Mouse (Mus musculus): ENCODE measurements around the gene Gm12355.
A peak's percentile ranks its signal among the peaks of the same experiment; 100 is the strongest.

Gene Gm12355

DNA sequence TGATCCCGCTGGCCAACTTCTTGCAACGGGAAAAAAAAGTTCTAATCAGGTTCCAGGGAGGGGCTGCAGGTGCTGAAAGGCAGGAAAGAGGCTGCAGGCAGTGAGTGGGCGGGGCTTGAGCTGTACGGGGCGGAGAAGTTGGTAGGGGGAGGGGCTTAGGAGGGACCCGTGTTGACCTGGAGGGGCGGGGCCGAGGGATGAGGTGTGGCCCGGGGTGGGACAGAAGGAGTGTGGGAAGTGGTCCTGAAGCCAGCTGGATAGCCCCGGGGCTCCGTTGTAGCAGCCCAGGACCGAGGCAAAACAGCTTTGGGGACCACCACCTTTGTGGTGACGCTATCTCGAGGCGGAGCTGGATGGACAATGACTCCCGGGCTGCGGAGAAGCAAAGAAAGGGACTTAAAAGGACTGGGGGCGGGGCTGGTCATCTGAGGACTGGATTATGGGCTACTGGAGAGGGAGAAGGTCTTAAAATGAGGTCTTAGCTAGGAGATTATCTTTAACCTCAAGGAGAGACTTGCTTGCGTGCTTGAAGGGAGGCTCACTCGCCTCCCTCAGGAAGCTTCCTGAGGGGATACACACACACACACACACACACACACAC is 23.3 kb downstream of the Gm12355 start:
- no peak for DNase-seq

DNA sequence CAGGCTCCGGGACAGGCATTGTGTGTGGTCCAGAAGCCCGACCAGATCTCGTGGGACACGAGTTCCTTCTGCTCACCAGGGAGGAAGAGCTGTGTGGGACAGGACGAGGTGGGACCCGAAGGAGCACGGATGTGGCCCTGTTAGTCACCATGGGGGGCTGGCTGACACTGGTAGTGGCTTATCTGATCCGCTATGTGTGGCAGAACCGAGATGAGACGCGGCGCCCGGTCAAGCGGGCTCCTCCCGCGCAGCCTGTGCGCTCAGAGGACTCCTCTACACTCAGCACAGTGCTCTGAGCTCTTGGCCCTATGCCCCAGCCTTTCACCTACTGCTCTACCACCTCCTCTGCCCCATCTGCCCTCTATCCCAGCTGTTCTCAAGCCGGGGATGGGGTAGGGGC is 26.2 kb downstream of the Gm12355 start:
- DNase-seq = no peak

- peak; percentile 11 for DNase-seq
Observed at GRCm38 (mm10) chr11:98598851-98599290, 26.6 kb downstream of the Gm12355 start.

GRCm38 (mm10) chr11:98597991-98598390 is 27.5 kb downstream of the Gm12355 start, which contains the start of gene Lrrc3c:
Gene Lrrc3c (plus strand): TSS chr11:98598291.
- no peak for DNase-seq

DNA sequence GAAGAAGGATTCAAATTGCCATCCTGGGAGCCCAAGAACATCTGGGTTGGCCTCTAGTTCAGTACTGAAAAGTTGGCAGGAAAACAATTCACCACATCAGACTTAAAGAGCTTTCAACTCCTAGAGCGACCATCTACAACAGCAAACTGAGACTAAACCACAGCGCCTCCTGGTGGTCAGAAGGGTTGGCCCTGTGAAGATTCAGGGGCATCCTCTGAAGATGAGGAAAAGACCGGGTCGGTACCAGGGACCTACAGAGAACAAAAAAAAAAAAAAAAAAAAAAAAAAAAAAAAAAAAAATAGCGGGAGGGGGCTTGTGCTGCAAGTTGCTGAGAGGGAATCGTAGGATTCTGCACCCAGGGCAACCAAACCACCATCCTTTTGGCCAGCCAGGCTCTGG is 28.1 kb downstream of the Gm12355 start:
- peak; percentile 43 for DNase-seq

- DNase-seq = no peak
Observed at GRCm38 (mm10) chr11:98595955-98596354, 29.5 kb downstream of the Gm12355 start.

DNA sequence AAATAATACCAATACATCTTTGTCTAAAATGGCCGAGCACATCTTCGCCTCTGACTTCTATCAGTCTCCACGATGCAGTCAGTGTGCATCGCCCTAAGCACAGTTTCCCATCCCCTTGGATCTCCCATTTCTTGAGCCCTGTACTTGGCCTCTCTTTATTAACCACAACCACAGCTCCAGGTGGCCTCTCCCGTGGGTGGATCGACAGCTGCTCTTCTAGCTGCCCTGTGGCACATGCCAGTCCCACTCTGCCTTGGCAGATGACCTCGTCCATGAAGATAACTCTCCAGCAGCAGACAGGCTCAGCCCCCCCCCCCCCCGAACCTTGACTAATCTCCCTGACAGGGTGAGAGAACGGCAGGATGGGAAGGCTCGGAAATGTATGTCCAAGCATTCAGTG is 30.0 kb downstream of the Gm12355 start:
- DNase-seq = no peak

GRCm38 (mm10) chr11:98595021-98595420 is 30.4 kb downstream of the Gm12355 start:
- no peak for DNase-seq

DNA sequence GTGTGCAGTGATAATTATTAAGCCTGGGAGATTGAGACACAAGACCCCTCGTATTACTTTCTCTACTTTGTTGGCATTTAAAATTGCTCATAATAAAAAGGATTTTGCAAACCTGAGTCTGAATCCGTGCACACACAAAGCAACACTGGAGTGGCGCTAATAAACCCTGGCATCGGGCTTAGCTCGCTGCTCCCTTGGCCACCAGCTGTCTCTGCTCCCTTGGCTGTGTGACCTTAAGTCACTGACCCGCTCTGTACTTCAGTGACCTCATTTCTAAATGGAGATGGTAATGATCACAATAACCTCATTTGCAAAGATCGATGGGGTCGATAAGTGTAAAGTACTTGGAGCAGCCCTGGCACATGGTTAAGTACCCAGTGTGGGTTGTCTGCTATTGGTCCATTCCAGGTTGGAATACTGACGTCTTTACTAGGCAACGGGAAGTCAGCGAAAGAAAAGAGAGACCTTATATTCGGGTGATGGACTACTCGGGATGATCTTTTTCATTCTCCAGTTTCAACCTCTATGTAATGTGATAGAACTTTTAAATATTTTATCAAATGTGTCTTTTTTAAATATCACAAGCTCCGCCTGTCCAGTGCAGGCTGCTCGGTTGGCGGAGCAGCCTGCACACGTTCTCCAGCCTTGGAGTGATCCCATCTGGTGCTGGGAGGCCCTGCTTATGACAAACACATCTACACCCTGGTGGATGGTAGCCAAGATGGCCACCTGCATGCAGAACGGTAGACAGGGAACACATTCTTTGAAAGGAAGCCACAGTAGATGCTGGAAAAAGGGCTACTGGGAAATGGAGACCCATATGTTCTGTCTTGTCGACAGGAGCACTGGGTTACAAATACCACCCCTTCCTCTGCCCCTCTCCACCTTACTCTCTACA is 34.7 kb downstream of the Gm12355 start:
- DNase-seq = peak; percentile 7

DNA sequence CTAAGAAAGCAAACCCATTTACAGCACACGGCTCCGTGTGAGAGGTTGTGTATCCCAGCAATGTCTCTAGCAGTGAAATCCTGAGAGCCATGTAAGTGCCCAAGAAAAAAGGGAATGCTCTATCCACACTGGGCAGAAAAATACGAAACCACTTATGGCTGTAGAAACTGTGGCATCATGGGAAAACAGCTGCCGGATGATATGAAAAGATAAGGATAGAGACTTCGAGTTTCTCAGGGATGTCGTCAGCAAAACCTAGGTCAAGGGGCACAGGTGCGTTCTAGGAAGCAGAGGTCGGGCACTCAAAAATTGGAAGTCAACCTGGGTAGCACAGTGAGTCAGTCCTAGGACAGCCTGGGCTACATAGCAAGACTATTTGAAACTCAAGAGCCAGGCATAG is 36.2 kb downstream of the Gm12355 start:
- no peak for DNase-seq

- no peak for DNase-seq
Observed at GRCm38 (mm10) chr11:98588833-98589281, 36.6 kb downstream of the Gm12355 start.

- peak; percentile 13 for DNase-seq
Observed at GRCm38 (mm10) chr11:98587684-98588546, 37.5 kb downstream of the Gm12355 start.

GRCm38 (mm10) chr11:98586892-98587563 is 38.4 kb downstream of the Gm12355 start, which contains the start of gene Ormdl3:
Gene Ormdl3 (minus strand): TSS chr11:98587368.
- DNase-seq = peak; percentile 99

GRCm38 (mm10) chr11:98586087-98586891 is 39.2 kb downstream of the Gm12355 start:
- DNase-seq = peak; percentile 37

DNA sequence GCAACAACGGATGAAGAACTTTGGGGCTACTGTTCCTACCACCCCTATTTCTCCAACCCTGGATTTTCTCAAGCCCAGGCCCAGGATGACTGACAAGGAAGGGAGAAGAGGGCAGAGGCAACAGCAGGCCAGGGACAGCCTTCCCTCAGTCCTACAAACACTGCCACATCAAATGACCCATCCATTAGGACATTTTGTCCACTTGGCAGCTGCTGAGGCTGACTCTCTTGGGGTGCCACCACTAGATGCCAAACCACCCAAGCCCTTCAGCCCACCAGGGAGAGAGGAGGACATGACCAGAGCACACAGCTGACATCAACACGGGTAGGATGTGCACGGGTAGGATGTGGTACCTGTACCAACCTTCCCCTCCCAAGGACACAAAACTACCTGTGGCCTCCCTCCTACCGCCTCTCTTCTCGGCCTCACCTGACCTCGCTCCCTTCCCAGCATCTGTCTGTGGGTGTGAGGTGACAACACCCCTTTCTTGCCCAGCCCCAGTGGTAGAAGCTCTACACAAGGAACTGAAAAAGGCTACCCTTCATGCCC is 40.8 kb downstream of the Gm12355 start:
- DNase-seq = no peak

GRCm38 (mm10) chr11:98584146-98584545 is 41.3 kb downstream of the Gm12355 start:
- no peak for DNase-seq

- DNase-seq = no peak
Observed at GRCm38 (mm10) chr11:98583571-98583970, 41.9 kb downstream of the Gm12355 start.

GRCm38 (mm10) chr11:98583265-98583552 is 42.3 kb downstream of the Gm12355 start:
- no peak for DNase-seq

DNA sequence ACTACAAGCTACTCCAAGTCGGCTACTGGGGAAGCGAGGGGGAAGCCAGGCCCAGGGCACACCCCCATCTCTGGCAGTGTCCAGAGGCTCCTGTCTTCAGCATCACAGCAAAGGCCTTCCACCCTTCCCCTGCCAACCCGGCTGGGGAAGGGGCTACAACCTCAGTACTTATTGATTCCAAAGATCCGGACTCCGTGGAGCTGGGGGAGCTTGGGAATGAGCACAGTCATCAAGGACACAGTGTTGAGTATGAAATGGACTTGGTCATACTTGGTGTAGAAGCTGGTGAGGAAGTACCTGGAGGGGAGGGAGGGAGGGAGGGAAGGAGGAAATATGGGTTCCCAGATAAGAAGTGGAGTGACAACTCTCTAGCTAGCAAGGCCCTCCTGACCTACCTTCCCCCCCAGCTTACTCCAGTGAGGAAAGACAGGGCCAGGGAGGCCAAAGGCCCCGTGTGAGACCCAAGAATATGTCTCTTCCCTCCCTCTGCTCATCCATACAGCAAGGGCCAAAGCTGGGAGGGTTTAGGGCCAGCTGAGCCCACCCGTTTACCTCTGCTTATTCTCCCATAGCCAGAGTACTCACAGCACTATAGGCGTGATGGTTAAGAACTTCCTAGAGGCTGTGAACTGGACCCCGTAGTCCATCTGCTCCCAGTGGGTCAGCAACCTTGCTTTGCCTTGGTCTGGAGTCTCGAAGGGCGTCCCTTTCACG is 42.8 kb downstream of the Gm12355 start:
- DNase-seq = no peak

- DNase-seq = no peak
Observed at GRCm38 (mm10) chr11:98582030-98582388, 43.5 kb downstream of the Gm12355 start.
